Mouse (Mus musculus) heart, embryonic 11.5 days (tissue): ENCODE results near the gene Snd1. TPM values are rescaled to one million over a fixed set of nuclear protein-coding genes. Genes with fewer than 3 reads are reported as not detected.
A peak's percentile ranks its signal among the peaks of the same experiment; 100 is the strongest.

ENCODE experiments used
- ATAC-seq: fragments of 200-750 bp; cut with Nextera tagmentation; replicated peaks from 2 replicates; pipeline ENCODE4 v1.8.0; 2017; ENCODE audit warnings: moderate library complexity; ENCODE audit not compliant: insufficient number of reproducible peaks, low FRiP score, low TSS enrichment
- H3K27ac ChIP-seq: fragments of 300-500 bp; sonication (generic); 2 replicates; pipeline ENCODE4 v1.5.1; 2014; ENCODE audit warnings: mild to moderate bottlenecking, low read depth, low read length
- H3K27me3 ChIP-seq: fragments of 300-500 bp; sonication (generic); 2 replicates; pipeline ENCODE4 v1.6.1; 2014; ENCODE audit warnings: mild to moderate bottlenecking, low read length, mixed read lengths; ENCODE audit not compliant: control insufficient read depth, insufficient read depth
- H3K36me3 ChIP-seq: fragments of 300-500 bp; sonication (generic); 2 replicates; pipeline ENCODE4 v1.6.1; 2014; ENCODE audit warnings: mild to moderate bottlenecking, low read length, moderate library complexity, mixed read lengths; ENCODE audit not compliant: control insufficient read depth, insufficient read depth
- H3K4me1 ChIP-seq: fragments of 300-500 bp; sonication (generic); 2 replicates; pipeline ENCODE4 v1.6.1; 2014; ENCODE audit warnings: low read length; ENCODE audit not compliant: control insufficient read depth, insufficient read depth
- H3K4me2 ChIP-seq: fragments of 300-500 bp; sonication (generic); 2 replicates; pipeline ENCODE4 v1.6.1; 2014; ENCODE audit warnings: mild to moderate bottlenecking, moderate library complexity
- H3K4me3 ChIP-seq: fragments of 300-500 bp; sonication (generic); 2 replicates; pipeline ENCODE4 v1.5.1; 2014; ENCODE audit warnings: low read depth, low read length
- H3K9ac ChIP-seq: fragments of 300-500 bp; sonication (generic); 2 replicates; pipeline ENCODE4 v1.6.1; 2014; ENCODE audit warnings: mild to moderate bottlenecking, low read depth, low read length, moderate library complexity
- H3K9me3 ChIP-seq: fragments of 300-500 bp; sonication (generic); replicated peaks from 2 replicates; pipeline ENCODE4 v1.6.1; 2016; ENCODE audit warnings: low read length; ENCODE audit not compliant: control insufficient read depth
- WGBS: fragments of 180-500 bp; shearing (Covaris S2); extraction: QIAGEN DNeasy Blood & Tissue Kit; methylation state at CpG from one replicate; pipeline ENCODE4 v1.1.7; 2014; ENCODE audit not compliant: insufficient replicate concordance; 5-methylcytosine and 5-hydroxymethylcytosine counted together
- polyA plus RNA-seq: library from polyadenylated mRNA; unstranded; fragments of >200 nt; fragmentation: Nextera tagmentation; extraction: Ambion mirVana; gene quantifications from 2 replicates; pipeline ENCODE4 v1.2.1, GENCODE M21; 2014

The Snd1 gene
- polyA plus RNA-seq, 1 experiment from 2014 or later = 87.9 TPM

DNA sequence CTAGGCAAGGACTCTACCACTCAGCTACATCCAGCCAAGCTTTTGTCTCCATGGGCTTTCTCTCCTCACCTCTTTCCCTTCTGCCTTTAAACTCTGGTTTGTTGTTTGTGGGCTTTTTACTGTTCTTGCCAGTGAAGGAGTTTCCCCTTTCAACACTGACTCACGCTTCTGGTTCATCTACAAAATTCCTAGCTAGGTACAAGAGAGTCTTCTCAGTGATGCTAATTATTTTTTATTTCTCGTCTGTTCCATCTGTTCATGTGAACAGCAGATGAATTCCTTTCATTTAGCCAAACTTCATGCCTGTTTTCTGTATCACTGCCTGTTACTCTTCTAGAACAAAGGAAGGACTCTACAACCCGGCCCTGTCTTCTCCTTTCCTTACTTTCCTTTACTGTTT lies 141.0 kb downstream of the Snd1 start:
- 71% methylated on average over 3 of the region's 3 CpGs for WGBS
- no peak overlapping the region for H3K4me3 ChIP-seq
- H3K27me3 ChIP-seq = no peaks in the 10 kb centered on the region
- H3K36me3 ChIP-seq = no peaks in the 10 kb centered on the region
- no peaks in the 10 kb centered on the region for H3K9me3 ChIP-seq
- H3K9ac ChIP-seq = no peak overlapping the region
- H3K4me2 ChIP-seq = no peak overlapping the region
- peaks cover 18% of the 10 kb centered on the region for H3K4me1 ChIP-seq
- ATAC-seq = no peak
- H3K27ac ChIP-seq = no peak overlapping the region

DNA sequence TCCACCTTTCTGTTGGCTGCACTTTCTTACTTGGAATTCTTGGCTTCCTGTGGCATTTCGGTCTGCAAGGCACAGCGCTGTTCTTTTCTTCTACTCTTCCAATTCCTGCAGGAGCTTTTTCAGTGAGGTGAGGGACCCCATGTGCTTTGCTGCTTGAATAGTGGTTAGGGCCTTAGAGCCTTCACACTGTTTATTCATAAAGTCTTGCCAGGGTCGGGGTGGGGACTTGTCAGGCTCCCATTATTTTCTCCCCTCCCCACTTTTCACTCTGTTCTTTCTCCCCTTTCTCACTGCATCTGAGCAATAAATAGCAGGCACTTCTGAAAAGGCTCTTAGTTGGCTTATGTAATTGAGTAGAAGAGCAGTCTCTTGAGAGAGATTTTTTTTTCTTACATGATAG lies 143.4 kb downstream of the Snd1 start:
- Histone ChIP-seq H3K9ac (no peak overlapping the region), H3K27ac (peak overlapping the region; percentile 82), H3K9me3 (no peaks in the 10 kb centered on the region), H3K4me3 (no peak overlapping the region), H3K4me1 (peaks cover 41% of the 10 kb centered on the region), H3K36me3 (no peaks in the 10 kb centered on the region), H3K4me2 (peak overlapping the region; percentile 50), H3K27me3 (no peaks in the 10 kb centered on the region)
- 72% methylated on average over 3 of the region's 3 CpGs for WGBS
- no peak for ATAC-seq

DNA sequence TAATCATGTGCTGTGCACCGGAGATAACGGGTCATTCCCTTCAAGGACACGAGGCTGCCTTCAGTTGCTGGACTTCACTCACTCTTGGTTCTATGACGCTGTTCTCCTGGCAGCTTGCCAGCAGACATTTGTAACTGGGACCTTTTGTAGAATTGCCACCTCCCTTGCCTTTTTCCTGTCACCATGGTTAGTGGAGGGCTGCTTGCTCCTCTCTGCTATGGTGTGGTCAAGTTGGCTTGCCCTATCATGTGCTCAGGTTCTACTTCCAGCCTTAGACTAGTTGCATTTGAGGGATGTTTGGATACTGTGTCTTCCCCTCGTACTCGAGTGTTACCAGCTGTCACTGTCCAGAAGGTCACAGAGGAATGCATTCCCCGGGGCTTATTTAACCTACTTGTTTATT lies 143.8 kb downstream of the Snd1 start:
- Histone ChIP-seq H3K4me3 (no peak overlapping the region), H3K9ac (no peak overlapping the region), H3K36me3 (no peaks in the 10 kb centered on the region), H3K9me3 (no peaks in the 10 kb centered on the region), H3K27me3 (no peaks in the 10 kb centered on the region), H3K4me2 (peak overlapping the region; percentile 50), H3K4me1 (peaks cover 43% of the 10 kb centered on the region), H3K27ac (peak overlapping the region; percentile 82)
- 11% methylated on average over 7 of the region's 7 CpGs for WGBS
- ATAC-seq = peak; percentile 59

DNA sequence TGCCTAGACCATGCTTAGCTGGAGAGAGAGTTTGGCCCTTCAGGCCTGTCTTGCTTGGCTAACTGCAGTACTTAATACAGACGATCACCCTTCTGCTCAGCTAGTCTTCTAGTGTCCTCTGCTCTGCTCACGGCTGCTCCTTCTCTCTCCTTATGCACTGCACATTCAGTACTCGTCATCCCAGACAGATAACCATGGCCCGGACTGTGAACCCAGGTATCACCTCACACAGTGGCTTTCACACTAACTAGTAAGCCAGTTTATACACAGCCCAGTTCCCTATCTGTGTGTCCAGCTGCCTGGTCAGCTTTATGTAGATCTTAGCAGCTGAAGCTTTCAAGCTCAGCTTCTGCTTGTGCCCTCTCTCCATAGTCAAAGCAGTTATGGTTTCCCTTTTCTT lies 146.5 kb downstream of the Snd1 start:
- ATAC-seq = peak; percentile 52; the same call in 1 of the 2 replicates
- 49% methylated on average over 4 of the region's 4 CpGs for WGBS
- Histone ChIP-seq H3K9me3 (no peaks in the 10 kb centered on the region), H3K27ac (peak overlapping the region; percentile 38), H3K27me3 (no peaks in the 10 kb centered on the region), H3K4me2 (no peak overlapping the region), H3K4me3 (no peak overlapping the region), H3K9ac (no peak overlapping the region), H3K36me3 (no peaks in the 10 kb centered on the region; the same call in 1 of the 2 replicates), H3K4me1 (peaks cover 45% of the 10 kb centered on the region)

DNA sequence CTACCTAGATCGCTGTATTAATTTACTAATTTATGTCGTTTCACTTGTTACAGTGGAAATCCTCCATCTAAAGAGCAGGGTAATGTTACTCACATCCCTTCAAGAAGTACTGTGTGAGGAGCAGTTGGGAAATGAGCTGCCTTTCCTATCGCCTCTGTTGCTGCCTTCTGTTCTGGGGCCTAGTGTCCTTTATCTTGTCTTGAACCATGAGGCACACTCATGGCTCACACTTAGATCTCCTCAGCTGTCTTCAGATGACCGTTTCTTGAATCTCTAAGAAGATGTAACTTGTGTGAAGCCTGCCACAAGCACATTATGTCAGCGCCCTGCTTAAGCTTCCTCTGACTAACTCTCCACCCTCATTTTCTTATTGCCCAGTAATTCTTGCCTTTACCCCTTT lies 147.0 kb downstream of the Snd1 start:
- H3K4me2 ChIP-seq = no peak overlapping the region
- WGBS = 59% methylated on average over 5 of the region's 5 CpGs
- no peak overlapping the region for H3K4me3 ChIP-seq
- H3K36me3 ChIP-seq = no peaks in the 10 kb centered on the region; the same call in 1 of the 2 replicates
- peaks cover 45% of the 10 kb centered on the region for H3K4me1 ChIP-seq
- no peak overlapping the region for H3K9ac ChIP-seq
- peak overlapping the region; percentile 38 for H3K27ac ChIP-seq
- ATAC-seq = no peak; the same call in 1 of the 2 replicates
- no peaks in the 10 kb centered on the region for H3K27me3 ChIP-seq
- H3K9me3 ChIP-seq = no peaks in the 10 kb centered on the region

DNA sequence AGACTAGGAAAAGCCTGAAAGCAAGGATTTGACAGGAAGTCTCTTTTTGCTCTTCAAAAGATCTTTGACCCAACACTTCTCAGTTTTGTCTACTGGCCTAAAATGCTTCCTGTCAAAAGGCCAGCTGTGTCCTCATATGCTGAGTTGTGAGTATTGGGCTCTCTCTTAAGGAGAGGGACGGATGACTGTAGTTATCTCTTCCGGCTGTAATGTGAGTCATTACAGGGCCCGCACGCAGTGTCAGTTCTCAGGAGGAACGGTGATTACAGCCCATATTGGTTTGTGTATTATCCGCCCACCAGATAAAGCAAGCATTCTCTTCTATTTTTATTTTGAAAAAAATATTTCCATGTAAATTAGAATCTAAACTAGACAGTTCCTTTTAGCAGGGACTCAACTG lies 147.6 kb downstream of the Snd1 start:
- Histone ChIP-seq H3K4me3 (no peak overlapping the region), H3K27me3 (no peaks in the 10 kb centered on the region), H3K27ac (no peak overlapping the region), H3K9me3 (no peaks in the 10 kb centered on the region), H3K4me1 (peaks cover 45% of the 10 kb centered on the region), H3K9ac (no peak overlapping the region), H3K4me2 (no peak overlapping the region), H3K36me3 (no peaks in the 10 kb centered on the region; the same call in 1 of the 2 replicates)
- WGBS = 25% methylated on average over 6 of the region's 6 CpGs
- ATAC-seq = no peak; the same call in 1 of the 2 replicates

DNA sequence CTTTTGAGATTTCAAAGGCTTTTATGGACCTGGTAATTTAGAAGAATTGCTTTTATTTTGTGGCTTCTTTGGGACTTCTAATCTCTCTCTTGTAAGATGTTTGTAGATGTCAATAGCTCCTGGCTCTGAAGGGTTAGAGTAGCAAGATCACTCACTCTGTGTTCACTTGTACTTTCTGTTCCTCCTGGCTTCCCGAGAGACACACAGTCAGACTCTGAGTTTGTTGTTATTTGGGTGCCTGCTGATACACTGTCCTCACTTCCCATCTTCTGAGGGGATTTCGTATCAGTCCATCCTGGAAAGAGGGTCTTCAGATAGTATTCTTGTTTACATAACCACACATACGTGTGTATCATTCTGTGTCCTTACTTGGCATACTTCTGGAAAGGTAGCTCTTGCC lies 148.0 kb downstream of the Snd1 start:
- ATAC-seq = no peak
- Histone ChIP-seq H3K4me1 (peaks cover 45% of the 10 kb centered on the region), H3K27me3 (no peaks in the 10 kb centered on the region), H3K4me2 (no peak overlapping the region), H3K9me3 (no peaks in the 10 kb centered on the region), H3K4me3 (no peak overlapping the region), H3K27ac (0 out of 2 replicates have a peak overlapping the region, but pooled peaks have one; percentile 3), H3K36me3 (no peaks in the 10 kb centered on the region; the same call in 1 of the 2 replicates), H3K9ac (no peak overlapping the region)
- WGBS = 60% methylated on average over 3 of the region's 3 CpGs

DNA sequence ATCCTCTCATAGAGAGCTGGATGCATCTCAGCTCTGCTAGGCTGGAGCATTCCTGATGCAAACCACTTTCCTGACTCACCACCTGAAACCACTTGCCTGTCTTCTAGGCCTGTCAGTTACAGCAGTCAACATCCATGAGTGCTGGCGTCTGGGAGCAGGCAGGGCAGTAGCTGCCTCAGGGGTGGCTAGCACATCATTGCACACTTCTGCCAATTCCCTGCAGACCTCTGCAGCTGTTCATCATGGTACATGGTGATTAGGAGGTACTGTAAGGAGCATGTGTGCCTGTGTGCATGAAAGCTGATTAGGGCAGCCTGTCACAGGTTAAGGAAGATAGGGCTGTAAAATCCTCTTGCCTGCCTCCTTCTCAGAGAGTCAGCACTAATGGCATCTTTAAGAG lies 153.5 kb downstream of the Snd1 start:
- Histone ChIP-seq H3K4me2 (no peak overlapping the region), H3K9ac (no peak overlapping the region), H3K4me3 (no peak overlapping the region), H3K27me3 (no peaks in the 10 kb centered on the region), H3K4me1 (peaks cover 10% of the 10 kb centered on the region), H3K36me3 (no peaks in the 10 kb centered on the region; the same call in 1 of the 2 replicates), H3K27ac (no peak overlapping the region), H3K9me3 (no peaks in the 10 kb centered on the region)
- ATAC-seq = no peak
- 38% methylated on average over 1 of the region's 1 CpGs for WGBS

DNA sequence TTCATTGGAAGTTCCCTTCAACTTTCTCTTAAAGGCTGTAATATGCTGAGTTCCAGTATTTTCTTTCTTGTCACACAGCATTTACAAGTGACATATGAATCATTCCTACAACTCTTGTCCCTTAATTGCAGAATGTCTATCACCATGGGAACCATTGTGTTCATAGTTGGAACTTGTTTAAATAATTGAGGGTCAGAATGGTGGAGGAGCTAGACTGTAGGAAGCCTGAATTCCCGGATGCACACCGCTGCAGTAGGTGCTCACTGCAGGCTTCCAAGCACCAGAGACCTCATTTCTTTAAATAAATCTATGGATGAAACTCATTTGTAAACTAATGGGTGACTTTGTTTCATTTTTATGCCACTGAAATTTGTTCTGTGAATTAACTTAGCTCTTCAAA lies 154.9 kb downstream of the Snd1 start:
- no peak for ATAC-seq
- no peaks in the 10 kb centered on the region; the same call in 1 of the 2 replicates for H3K36me3 ChIP-seq
- no peaks in the 10 kb centered on the region for H3K27me3 ChIP-seq
- no peak overlapping the region for H3K9ac ChIP-seq
- 87% methylated on average over 2 of the region's 2 CpGs for WGBS
- H3K4me3 ChIP-seq = no peak overlapping the region
- no peak overlapping the region for H3K27ac ChIP-seq
- H3K4me2 ChIP-seq = no peak overlapping the region
- H3K9me3 ChIP-seq = no peaks in the 10 kb centered on the region
- H3K4me1 ChIP-seq = peaks cover 17% of the 10 kb centered on the region
